Mouse (Mus musculus) liver, embryonic 12.5 days (tissue): ENCODE measurements around the gene Fth1. TPM values are rescaled to one million over a fixed set of nuclear protein-coding genes. Genes with fewer than 3 reads are reported as not detected.

Experiments
- ATAC-seq: fragments of 200-750 bp; cut with Nextera tagmentation; 2 replicates; pipeline ENCODE4 v1.8.0; 2017; ENCODE audit warnings: moderate number of reproducible peaks, mild to moderate bottlenecking, moderate library complexity
- H3K27ac ChIP-seq: fragments of 300-500 bp; sonication (generic); 2 replicates; pipeline ENCODE4 v1.5.1; 2016; ENCODE audit warnings: mild to moderate bottlenecking
- H3K27me3 ChIP-seq: fragments of 300-500 bp; sonication (generic); replicated peaks from 2 replicates; pipeline ENCODE4 v1.6.1; 2016; ENCODE audit warnings: mild to moderate bottlenecking, moderate library complexity
- H3K36me3 ChIP-seq: fragments of 300-500 bp; sonication (generic); 2 replicates; pipeline ENCODE4 v1.6.1; 2016; ENCODE audit warnings: mild to moderate bottlenecking, moderate library complexity
- H3K4me1 ChIP-seq: fragments of 300-500 bp; sonication (generic); 2 replicates; pipeline ENCODE4 v1.6.1; 2016
- H3K4me2 ChIP-seq: fragments of 300-500 bp; sonication (generic); 2 replicates; pipeline ENCODE4 v1.6.1; 2016; ENCODE audit warnings: mild to moderate bottlenecking, moderate library complexity
- H3K4me3 ChIP-seq: fragments of 300-500 bp; sonication (generic); 2 replicates; pipeline ENCODE4 v1.5.1; 2016; ENCODE audit warnings: mild to moderate bottlenecking, moderate library complexity
- H3K9ac ChIP-seq: fragments of 300-500 bp; sonication (generic); 2 replicates; pipeline ENCODE4 v1.6.1; 2016; ENCODE audit warnings: mild to moderate bottlenecking, moderate library complexity
- H3K9me3 ChIP-seq: fragments of 300-500 bp; sonication (generic); replicated peaks from 2 replicates; pipeline ENCODE4 v1.6.1; 2016; ENCODE audit warnings: mild to moderate bottlenecking, moderate library complexity
- WGBS: fragments of 180-500 bp; shearing (Covaris S2); methylation state at CpG from one replicate; pipeline ENCODE4 v1.1.7; 2016; ENCODE audit not compliant: insufficient replicate concordance; 5-methylcytosine and 5-hydroxymethylcytosine counted together
- polyA plus RNA-seq: library from polyadenylated mRNA; unstranded; fragments of >200 nt; fragmentation: Nextera tagmentation; extraction: Ambion mirVana; gene quantifications from 2 replicates; pipeline ENCODE4 v1.2.1, GENCODE M21; 2016

Gene Fth1
- polyA plus RNA-seq, 1 experiment from 2014 or later, result 5,262 TPM

GRCm38 (mm10) chr19:9998063-9998416, 17.6 kb downstream of the Fth1 start:
- 0 out of 2 replicates have a peak, but pooled peaks cover 5% of the 10 kb centered on the region for H3K9me3 ChIP-seq
- WGBS, result 68% methylated on average over 2 of the region's 2 CpGs
- H3K36me3 ChIP-seq, result no peaks in the 10 kb centered on the region
- peaks cover 16% of the 10 kb centered on the region for H3K4me1 ChIP-seq
- H3K4me2 ChIP-seq, result no peak overlapping the region
- no peak overlapping the region for H3K4me3 ChIP-seq
- H3K27ac ChIP-seq, result no peak overlapping the region
- H3K27me3 ChIP-seq, result peaks cover 19% of the 10 kb centered on the region; the same call in 1 of the 2 replicates
- H3K9ac ChIP-seq, result no peak overlapping the region
- ATAC-seq, result no peak

- peaks cover 10% of the 10 kb centered on the region for H3K4me1 ChIP-seq
- no peak overlapping the region for H3K9ac ChIP-seq
- 55% methylated on average over 13 of the region's 13 CpGs for WGBS
- no peaks in the 10 kb centered on the region for H3K36me3 ChIP-seq
- 0 out of 2 replicates have a peak, but pooled peaks cover 5% of the 10 kb centered on the region for H3K9me3 ChIP-seq
- no peak overlapping the region for H3K4me3 ChIP-seq
- no peak for ATAC-seq
- peaks cover 19% of the 10 kb centered on the region; the same call in 1 of the 2 replicates for H3K27me3 ChIP-seq
- H3K4me2 ChIP-seq, result no peak overlapping the region
- no peak overlapping the region for H3K27ac ChIP-seq
Observed at GRCm38 (mm10) chr19:9998736-9999486, 18.5 kb downstream of the Fth1 start.

- 17% methylated on average over 3 of the region's 3 CpGs for WGBS
- peak; percentile 56; the same call in 1 of the 2 replicates for ATAC-seq
Observed at GRCm38 (mm10) chr19:10000330-10000729, 19.9 kb downstream of the Fth1 start.

GRCm38 (mm10) chr19:10001206-10001969, 21.0 kb downstream of the Fth1 start, which contains the start of the genes Best1 and Rab3il1:
TSS of gene Best1 (minus strand) at chr19:10001633.
TSS of gene Rab3il1 (plus strand) at chr19:10001669.
- Histone ChIP-seq H3K4me3 (no peak within 1 kb of the TSS), H3K27ac (no peak within 1 kb of the TSS), H3K9ac (no peak within 1 kb of the TSS), H3K9me3 (0 out of 2 replicates have a peak, but pooled peaks cover 5% of the 10 kb centered on the region), H3K36me3 (no peaks in the 10 kb centered on the region), H3K4me2 (no peak within 1 kb of the TSS), H3K27me3 (peaks cover 19% of the 10 kb centered on the region; the same call in 1 of the 2 replicates), H3K4me1 (peaks cover 14% of the 10 kb centered on the region)
- ATAC-seq, result no peak
- 58% methylated on average over 7 of the region's 7 CpGs for WGBS

More at GRCm38 (mm10) chr19:10000330-10000729, 19.9 kb downstream of the Fth1 start:
- 0 out of 2 replicates have a peak, but pooled peaks cover 5% of the 10 kb centered on the region for H3K9me3 ChIP-seq
- no peak overlapping the region for H3K4me3 ChIP-seq
- no peak overlapping the region for H3K4me2 ChIP-seq
- H3K36me3 ChIP-seq, result no peaks in the 10 kb centered on the region
- no peak overlapping the region for H3K27ac ChIP-seq
- H3K4me1 ChIP-seq, result peaks cover 14% of the 10 kb centered on the region
- H3K9ac ChIP-seq, result no peak overlapping the region
- H3K27me3 ChIP-seq, result peaks cover 19% of the 10 kb centered on the region; the same call in 1 of the 2 replicates

GRCm38 (mm10) chr19:10003696-10004095, 23.3 kb downstream of the Fth1 start:
- H3K9ac ChIP-seq, result no peak overlapping the region
- 0 out of 2 replicates have a peak, but pooled peaks cover 9% of the 10 kb centered on the region for H3K27me3 ChIP-seq
- no peak for ATAC-seq
- no peak overlapping the region for H3K4me2 ChIP-seq
- no peak overlapping the region for H3K27ac ChIP-seq
- H3K4me3 ChIP-seq, result no peak overlapping the region
- H3K36me3 ChIP-seq, result no peaks in the 10 kb centered on the region
- H3K9me3 ChIP-seq, result 0 out of 2 replicates have a peak, but pooled peaks cover 5% of the 10 kb centered on the region
- 89% methylated on average over 1 of the region's 1 CpGs for WGBS
- H3K4me1 ChIP-seq, result 0 out of 2 replicates have a peak, but pooled peaks cover 4% of the 10 kb centered on the region

GRCm38 (mm10) chr19:10011408-10011807, 31.0 kb downstream of the Fth1 start:
- no peaks in the 10 kb centered on the region for H3K9me3 ChIP-seq

GRCm38 (mm10) chr19:10012827-10013278, 32.5 kb downstream of the Fth1 start:
- Histone ChIP-seq H3K4me3 (no peak overlapping the region), H3K9ac (peak overlapping the region; percentile 93), H3K27me3 (no peaks in the 10 kb centered on the region), H3K36me3 (peaks cover 7% of the 10 kb centered on the region), H3K4me2 (peak overlapping the region; percentile 98), H3K4me1 (peaks cover 82% of the 10 kb centered on the region), H3K27ac (peak overlapping the region; percentile 98), H3K9me3 (no peaks in the 10 kb centered on the region)
- ATAC-seq, result no peak
- 59% methylated on average over 6 of the region's 6 CpGs for WGBS

More at GRCm38 (mm10) chr19:10011408-10011807, 31.0 kb downstream of the Fth1 start:
- Histone ChIP-seq H3K4me2 (no peak overlapping the region), H3K4me1 (peaks cover 67% of the 10 kb centered on the region), H3K9ac (no peak overlapping the region), H3K36me3 (peaks cover 2% of the 10 kb centered on the region), H3K4me3 (no peak overlapping the region), H3K27ac (no peak overlapping the region), H3K27me3 (no peaks in the 10 kb centered on the region)
- 88% methylated on average over 1 of the region's 1 CpGs for WGBS
- ATAC-seq, result no peak

GRCm38 (mm10) chr19:10013348-10013747, 33.0 kb downstream of the Fth1 start:
- H3K27me3 ChIP-seq, result no peaks in the 10 kb centered on the region
- no peak for ATAC-seq
- H3K9ac ChIP-seq, result peak overlapping the region; percentile 93
- H3K36me3 ChIP-seq, result peaks cover 9% of the 10 kb centered on the region
- no peaks in the 10 kb centered on the region for H3K9me3 ChIP-seq
- peak overlapping the region; percentile 98 for H3K4me2 ChIP-seq
- peak overlapping the region; percentile 98 for H3K27ac ChIP-seq
- H3K4me1 ChIP-seq, result peaks cover 84% of the 10 kb centered on the region
- peak overlapping the region; percentile 75 for H3K4me3 ChIP-seq
- 35% methylated on average over 3 of the region's 3 CpGs for WGBS

GRCm38 (mm10) chr19:10013913-10014312, 33.5 kb downstream of the Fth1 start:
- Histone ChIP-seq H3K9ac (peak overlapping the region; percentile 93), H3K9me3 (no peaks in the 10 kb centered on the region), H3K27ac (peak overlapping the region; percentile 98), H3K4me1 (peaks cover 90% of the 10 kb centered on the region), H3K4me2 (peak overlapping the region; percentile 98), H3K27me3 (no peaks in the 10 kb centered on the region), H3K36me3 (peaks cover 15% of the 10 kb centered on the region), H3K4me3 (peak overlapping the region; percentile 75)
- WGBS, result 19% methylated on average over 5 of the region's 5 CpGs
- ATAC-seq, result peak; percentile 52

GRCm38 (mm10) chr19:10014824-10015223, 34.4 kb downstream of the Fth1 start:
- H3K4me1 ChIP-seq, result peaks cover 93% of the 10 kb centered on the region
- WGBS, result 15% methylated on average over 13 of the region's 13 CpGs
- peak overlapping the region; percentile 98 for H3K27ac ChIP-seq
- H3K9me3 ChIP-seq, result no peaks in the 10 kb centered on the region
- no peaks in the 10 kb centered on the region for H3K27me3 ChIP-seq
- peak overlapping the region; percentile 93 for H3K9ac ChIP-seq
- peak; percentile 81 for ATAC-seq
- H3K36me3 ChIP-seq, result peaks cover 24% of the 10 kb centered on the region
- peak overlapping the region; percentile 75 for H3K4me3 ChIP-seq
- H3K4me2 ChIP-seq, result peak overlapping the region; percentile 98

GRCm38 (mm10) chr19:10015442-10015841, 35.0 kb downstream of the Fth1 start:
- Histone ChIP-seq H3K4me2 (peak overlapping the region; percentile 98), H3K4me3 (peak overlapping the region; percentile 75), H3K27me3 (no peaks in the 10 kb centered on the region)

More at GRCm38 (mm10) chr19:10015442-10015841, 35.0 kb downstream of the Fth1 start:
- peak overlapping the region; percentile 93 for H3K9ac ChIP-seq
- peaks cover 28% of the 10 kb centered on the region for H3K36me3 ChIP-seq
- peaks cover 92% of the 10 kb centered on the region for H3K4me1 ChIP-seq
- 15% methylated on average over 4 of the region's 4 CpGs for WGBS
- no peaks in the 10 kb centered on the region for H3K9me3 ChIP-seq
- peak overlapping the region; percentile 98 for H3K27ac ChIP-seq
- no peak for ATAC-seq
